Mouse (Mus musculus): ENCODE data around the gene 4930519P11Rik.

- TF ChIP-seq CTCF (IDR thresholded peaks at IDR 0.05 in 2 of 3, conservative IDR thresholded peaks at IDR 0.05 in 1 of 3; ENCODE audit: control insufficient read depth in 1 of 3, insufficient read depth in 1 of 3, low read depth in 2 of 3, low read length in 3 of 3, poor library complexity in 1 of 3, severe bottlenecking in 1 of 3), result no peak
- no peak for TF ChIP-seq POLR2A (IDR thresholded peaks at IDR 0.05; ENCODE audit: control insufficient read depth in 1 of 2, insufficient read depth in 1 of 2, low read depth in 1 of 2, low read length in 2 of 2, poor library complexity in 1 of 2)
- TF ChIP-seq UBTF (IDR thresholded peaks at IDR 0.05; ENCODE audit: borderline replicate concordance, insufficient read depth, low read depth, low read length), result no peak
- no peak for TF ChIP-seq BHLHE40 (IDR thresholded peaks at IDR 0.05; ENCODE audit: borderline replicate concordance, low read depth, low read length)
- no peak for TF ChIP-seq EP300 (IDR thresholded peaks at IDR 0.05; ENCODE audit: low read depth in 1 of 2, low read length in 2 of 2)
- TF ChIP-seq E2F4 (IDR thresholded peaks at IDR 0.05; ENCODE audit: borderline replicate concordance, low read depth, low read length), result no peak
- no peak for TF ChIP-seq ZC3H11A (IDR thresholded peaks at IDR 0.05; ENCODE audit: low read depth, low read length)
Measured at GRCm38 (mm10) chr2:154606965-154607364, 6.3 kb downstream of the 4930519P11Rik start.

Measured in MEL (cell line).